Mouse (Mus musculus): Measurements from ENCODE around the gene Kcnn3.

GRCm38 (mm10) chr3:89605235-89605634, 85.3 kb downstream of the Kcnn3 start:
- TF ChIP-seq HCFC1 (IDR thresholded peaks at IDR 0.05; ENCODE audit: borderline replicate concordance, insufficient read depth, low read length) (no peak), MAFK (IDR thresholded peaks at IDR 0.05; ENCODE audit: insufficient read depth, low read depth, low read length) (no peak)
